20 mouse cellular contexts compared by ENCODE assay signal in the genomic region with DNA sequence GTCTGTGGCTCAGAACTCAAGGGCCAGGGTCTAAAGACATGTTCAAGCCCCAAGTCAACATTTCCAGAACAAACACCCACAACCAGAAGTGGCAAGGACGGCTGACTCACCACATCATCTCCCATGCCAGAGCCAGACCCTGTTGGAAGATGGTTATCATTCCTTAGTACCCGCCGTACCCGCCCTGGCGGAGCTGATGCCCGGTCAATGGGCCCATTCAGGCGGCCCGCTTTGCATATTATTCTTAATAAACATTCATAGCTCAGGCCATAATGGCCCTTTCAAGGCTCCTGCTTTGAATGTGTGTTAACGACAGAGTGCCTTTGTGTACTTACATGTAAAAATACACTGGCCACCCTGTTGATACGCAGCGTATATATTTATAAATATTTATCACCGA. TPM values are rescaled to one million over a fixed set of nuclear protein-coding genes. Genes with fewer than 3 reads are reported as not detected.
"Had no signal": no experiment of that assay in that cellular context is flagged by ENCODE, and none has a peak within 500 bp of the region (broad histone marks: within the 10 kb centered on the region; RNA-seq: fewer than 3 reads in every experiment).

No protein-coding gene starts in this region.

- ATAC-seq: midbrain, embryonic 16.5 days had no signal

- DNase-seq: kidney, adult 8-10 months; kidney, postnatal 25 days; lung, adult 18-20 months; lung, postnatal 10 days; right cerebral cortex, postnatal 4 days; spleen, adult 18-20 months; thymus, adult 2 months; thymus, postnatal 25 days had no signal

- H3K27ac ChIP-seq: layer of hippocampus, adult 2 months; liver, embryonic 14.5 days; macrophage; midbrain, embryonic 12.5 days; neural tube, embryonic 13.5 days; stomach, embryonic 15.5 days had no signal

- H3K4me1 ChIP-seq: stomach, embryonic 15.5 days had no signal

- H3K9ac ChIP-seq: liver, embryonic 14.5 days; midbrain, embryonic 12.5 days; neural tube, embryonic 13.5 days; stomach, embryonic 15.5 days had no signal

- H3K9me3 ChIP-seq: midbrain, embryonic 12.5 days; neural tube, embryonic 13.5 days; stomach, embryonic 15.5 days had no signal

- H3K36me3 ChIP-seq: midbrain, embryonic 12.5 days; neural tube, embryonic 13.5 days; stomach, embryonic 15.5 days had no signal

- H3K27me3 ChIP-seq: neural tube, embryonic 13.5 days; stomach, embryonic 15.5 days had no signal

- H3K4me2 ChIP-seq: midbrain, embryonic 12.5 days; neural tube, embryonic 13.5 days; stomach, embryonic 15.5 days had no signal

- H3K4me3 ChIP-seq: layer of hippocampus, adult 2 months; megakaryocyte, embryonic 14.5 days; midbrain, embryonic 12.5 days; neural tube, embryonic 13.5 days; stomach, embryonic 15.5 days had no signal

RNA-seq across cellular contexts. Expression of a gene that starts 29.6 kb away (rescaled TPM):
- total RNA-seq: left cerebral cortex, adult 18-20 months; liver, adult 2 months had no signal
- polyA plus RNA-seq: liver, adult 2 months; macrophage; urinary bladder, adult 2 months had no signal

RNA-seq across cellular contexts. Expression of a gene that starts 46.5 kb away (rescaled TPM):
- total RNA-seq: left cerebral cortex, adult 18-20 months; left cerebral cortex, postnatal 4 days had no signal
- polyA plus RNA-seq: macrophage; midbrain, embryonic 12.5 days; midbrain, embryonic 16.5 days; urinary bladder, adult 2 months had no signal
